In the genomic region with DNA sequence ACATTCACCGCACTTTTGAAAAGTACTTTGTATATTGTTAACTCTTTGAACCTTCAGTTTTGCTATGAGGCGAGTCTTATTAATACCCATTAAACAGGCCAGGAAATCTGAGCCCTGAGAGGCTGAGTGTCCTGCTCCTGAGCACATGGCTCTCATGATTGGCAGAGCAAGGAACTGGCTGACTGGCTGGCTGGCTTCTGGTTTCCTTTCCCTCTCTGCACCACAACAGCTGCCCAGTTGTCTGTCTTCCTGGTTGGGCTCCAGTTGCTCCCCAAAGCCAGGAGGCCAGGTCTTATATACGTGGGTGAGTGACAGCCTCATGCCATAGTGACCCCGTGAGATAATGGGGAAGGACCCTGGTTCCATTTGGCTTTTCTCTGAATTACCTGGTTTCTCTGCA, we compare ENCODE assay signal across 24 mouse cellular contexts.
DNase-seq lines count a peak whose midpoint lies in the region; ATAC-seq and TF ChIP-seq lines count a peak whose summit lies in the region.
"Had no signal": no experiment of that assay in that cellular context is flagged by ENCODE, and none has a peak within 500 bp of the region (broad histone marks: within the 10 kb centered on the region; RNA-seq: fewer than 3 reads in every experiment).

No protein-coding gene starts in this region.

- H3K4me3 ChIP-seq in embryonic facial prominence, embryonic 13.5 days, result no peak overlapping the region
- H3K4me3 ChIP-seq in embryonic facial prominence, embryonic 10.5 days, result no peak overlapping the region
- H3K4me3 ChIP-seq in embryonic facial prominence, embryonic 14.5 days (ENCODE audit: low read depth, low read length), result no peak overlapping the region
- H3K4me3 ChIP-seq in myocyte, result no peak overlapping the region
- H3K4me3 ChIP-seq: heart, embryonic 12.5 days; hindbrain, embryonic 15.5 days; left cerebral cortex, adult 2 months; midbrain, embryonic 15.5 days; neural tube, embryonic 13.5 days had no signal

- no peaks in the 10 kb centered on the region for H3K79me2 ChIP-seq in myocyte (ENCODE audit: control insufficient read depth, insufficient read depth)

- peak overlapping the region; percentile 29; the same call in 1 of the 2 replicates for H3K27ac ChIP-seq in embryonic facial prominence, embryonic 13.5 days
- H3K27ac ChIP-seq in embryonic facial prominence, embryonic 10.5 days (replicated peaks), result no peak overlapping the region
- H3K27ac ChIP-seq in embryonic facial prominence, embryonic 14.5 days (replicated peaks; ENCODE audit: low read depth, low read length), result no peak overlapping the region
- H3K27ac ChIP-seq: hindbrain, embryonic 15.5 days; kidney, postnatal 0 days; left cerebral cortex, adult 2 months; midbrain, embryonic 15.5 days; neural tube, embryonic 13.5 days had no signal

- 69% methylated on average over 4 of the region's 4 CpGs for whole genome bisulfite sequencing in embryonic facial prominence, embryonic 13.5 days
- WGBS in embryonic facial prominence, embryonic 10.5 days, result 81% methylated on average over 4 of the region's 4 CpGs
- 55% methylated on average over 4 of the region's 4 CpGs for WGBS in embryonic facial prominence, embryonic 14.5 days

- no peak overlapping the region for H3K4me2 ChIP-seq in embryonic facial prominence, embryonic 13.5 days
- no peak overlapping the region for H3K4me2 ChIP-seq in embryonic facial prominence, embryonic 14.5 days (ENCODE audit: low read depth, low read length)
- no peak overlapping the region for H3K4me2 ChIP-seq in myocyte (ENCODE audit: low read depth)
- H3K4me2 ChIP-seq: heart, embryonic 12.5 days; hindbrain, embryonic 15.5 days; liver, embryonic 11.5 days; midbrain, embryonic 15.5 days; neural tube, embryonic 13.5 days had no signal

- TF ChIP-seq POLR2A in myocyte (IDR thresholded peaks at IDR 0.05; ENCODE audit: insufficient read length, low read depth), result no peak

- no peak for ATAC-seq in embryonic facial prominence, embryonic 13.5 days (ENCODE audit: insufficient number of reproducible peaks, insufficient read depth, low FRiP score, low TSS enrichment, low read depth)
- 0 out of 2 replicates have a peak, but pooled peaks have one; percentile 47 for ATAC-seq in embryonic facial prominence, embryonic 14.5 days (ENCODE audit: low read depth)
- ATAC-seq in granulocyte monocyte progenitor cell, adult 5-6 weeks (replicated peaks; ENCODE audit: poor library complexity, severe bottlenecking), result peak; percentile 59
- ATAC-seq: liver, postnatal 0 days; midbrain, embryonic 15.5 days had no signal

- 0 out of 2 replicates have a peak, but pooled peaks cover 4% of the 10 kb centered on the region for H3K4me1 ChIP-seq in embryonic facial prominence, embryonic 13.5 days
- H3K4me1 ChIP-seq in embryonic facial prominence, embryonic 10.5 days, result peaks cover 11% of the 10 kb centered on the region
- H3K4me1 ChIP-seq in embryonic facial prominence, embryonic 14.5 days (ENCODE audit: control insufficient read depth, insufficient read depth, low read length), result no peaks in the 10 kb centered on the region
- H3K4me1 ChIP-seq: hindbrain, embryonic 15.5 days; midbrain, embryonic 15.5 days; neural tube, embryonic 13.5 days had no signal

- H3ac ChIP-seq in myocyte (ENCODE audit: control insufficient read depth, insufficient read length), result no peak overlapping the region

- H3K27me3 ChIP-seq in embryonic facial prominence, embryonic 13.5 days, result no peaks in the 10 kb centered on the region
- no peaks in the 10 kb centered on the region for H3K27me3 ChIP-seq in embryonic facial prominence, embryonic 10.5 days (replicated peaks; ENCODE audit: low read depth, poor library complexity, severe bottlenecking)
- H3K27me3 ChIP-seq in embryonic facial prominence, embryonic 14.5 days (replicated peaks; ENCODE audit: control insufficient read depth, insufficient read depth, low read length), result no peaks in the 10 kb centered on the region
- no peaks in the 10 kb centered on the region for H3K27me3 ChIP-seq in myocyte (ENCODE audit: control insufficient read depth, insufficient read depth, insufficient read length)
- H3K27me3 ChIP-seq: heart, embryonic 12.5 days; hindbrain, embryonic 15.5 days; midbrain, embryonic 15.5 days; neural tube, embryonic 13.5 days had no signal

- H3K36me3 ChIP-seq in embryonic facial prominence, embryonic 13.5 days, result no peaks in the 10 kb centered on the region
- H3K36me3 ChIP-seq in embryonic facial prominence, embryonic 10.5 days (replicated peaks), result no peaks in the 10 kb centered on the region
- no peaks in the 10 kb centered on the region for H3K36me3 ChIP-seq in embryonic facial prominence, embryonic 14.5 days (ENCODE audit: control insufficient read depth, insufficient read depth, low read length)
- H3K36me3 ChIP-seq in myocyte (ENCODE audit: control insufficient read depth, insufficient read depth), result no peaks in the 10 kb centered on the region
- H3K36me3 ChIP-seq: heart, embryonic 12.5 days; hindbrain, embryonic 15.5 days; midbrain, embryonic 15.5 days; neural tube, embryonic 13.5 days had no signal

- no peak overlapping the region for H3K9ac ChIP-seq in embryonic facial prominence, embryonic 13.5 days
- no peak overlapping the region for H3K9ac ChIP-seq in embryonic facial prominence, embryonic 14.5 days (ENCODE audit: low read depth, low read length)
- H3K9ac ChIP-seq: heart, embryonic 12.5 days; hindbrain, embryonic 15.5 days; liver, postnatal 0 days; midbrain, embryonic 15.5 days; neural tube, embryonic 13.5 days had no signal

- no peak for DNase-seq in embryonic facial prominence, embryonic 10.5 days (ENCODE audit: low spot score)
- DNase-seq in embryonic facial prominence, embryonic 14.5 days (ENCODE audit: low spot score), result no peak
- DNase-seq in right cerebral cortex, postnatal 4 days, result no peak
- no peak for DNase-seq in heart, adult 9 months (ENCODE audit: low spot score in 2 of 2)
- DNase-seq: adrenal gland, postnatal 14 days; cerebellum, adult 2 months; heart, postnatal 10 days; kidney, adult 2 months; left cerebral cortex, postnatal 4 days; liver, postnatal 0 days; lung, postnatal 14 days; retina, postnatal 1 day; right cerebral cortex, postnatal 25 days; thymus, postnatal 14 days had no signal

- H3K9me3 ChIP-seq in embryonic facial prominence, embryonic 13.5 days, result 0 out of 2 replicates have a peak, but pooled peaks cover under 1% of the 10 kb centered on the region
- no peaks in the 10 kb centered on the region for H3K9me3 ChIP-seq in embryonic facial prominence, embryonic 10.5 days
- H3K9me3 ChIP-seq in embryonic facial prominence, embryonic 14.5 days (ENCODE audit: control insufficient read depth, low read length), result no peaks in the 10 kb centered on the region
- H3K9me3 ChIP-seq: heart, embryonic 12.5 days; hindbrain, embryonic 15.5 days; midbrain, embryonic 15.5 days; neural tube, embryonic 13.5 days had no signal

TF ChIP-seq in myocyte, 11 proteins besides CTCF, POLR2A, EP300 and RAD21:
- TF ChIP-seq USF1 (IDR thresholded peaks at IDR 0.05; ENCODE audit: low read depth), result no peak
- peak in 1 of 3 experiments; percentile 71 for TF ChIP-seq MYOG (IDR thresholded peaks at IDR 0.05; ENCODE audit: control insufficient read depth in 1 of 3, insufficient read depth in 1 of 3, insufficient read length in 2 of 3, low read depth in 2 of 3)
- TF ChIP-seq SRF (IDR thresholded peaks at IDR 0.05; ENCODE audit: control insufficient read depth, insufficient read length, low read depth), result no peak
- TF ChIP-seq CEBPB (IDR thresholded peaks at IDR 0.05; ENCODE audit: insufficient read depth, poor library complexity, severe bottlenecking), result no peak
- TF ChIP-seq POLR2AphosphoS2 (IDR thresholded peaks at IDR 0.05; ENCODE audit: insufficient read length, low read depth), result no peak
- TF ChIP-seq MYOD1 (IDR thresholded peaks at IDR 0.05; ENCODE audit: control insufficient read depth in 1 of 3, insufficient read length in 2 of 3, low read depth in 2 of 3), result peak in 2 of 3 experiments; percentile 53 to 71
- no peak for TF ChIP-seq TCF3 (IDR thresholded peaks at IDR 0.05; ENCODE audit: insufficient read length, low read depth)
- TF ChIP-seq MAX (IDR thresholded peaks at IDR 0.05; ENCODE audit: low read depth), result no peak
- TF ChIP-seq E2F4 (IDR thresholded peaks at IDR 0.05; ENCODE audit: insufficient read depth), result no peak
- no peak for TF ChIP-seq TCF12 (IDR thresholded peaks at IDR 0.05; ENCODE audit: insufficient read depth, poor library complexity, severe bottlenecking)
- no peak for TF ChIP-seq REST (IDR thresholded peaks at IDR 0.05; ENCODE audit: insufficient read depth, insufficient read length)
